Comparison of ENCODE assay signal across 9 mouse cellular contexts in genomic region chr4:136621336-136621735, GRCm38 (mm10). TPM values are rescaled to one million over a fixed set of nuclear protein-coding genes. Genes with fewer than 3 reads are reported as not detected.
DNase-seq lines count a peak whose midpoint lies in the region; ATAC-seq and TF ChIP-seq lines count a peak whose summit lies in the region.
"Had no signal": no experiment of that assay in that cellular context is flagged by ENCODE, and none has a peak within 500 bp of the region (broad histone marks: within the 10 kb centered on the region; RNA-seq: fewer than 3 reads in every experiment).

No protein-coding gene starts in this region.

- H3K9ac ChIP-seq in forebrain, embryonic 15.5 days (replicated peaks): no peak overlapping the region
- H3K9ac ChIP-seq in liver, adult 2 months (ENCODE audit: low read depth, low read length): no peak overlapping the region
- no peak overlapping the region for H3K9ac ChIP-seq in liver, embryonic 12.5 days

- peak; percentile 21 for DNase-seq in forebrain, embryonic 10.5 days (ENCODE audit: extremely low spot score, low spot score)
- DNase-seq in liver, adult 2 months (ENCODE audit: extremely low read depth, low read depth, low spot score): peak; percentile 52
- peak; percentile 35 for DNase-seq in T-cell, adult 2 months (ENCODE audit: low spot score)
- peak; percentile 63 for DNase-seq in lung, postnatal 10 days
- DNase-seq in thymus, postnatal 25 days: peak; percentile 27

- H3K4me1 ChIP-seq in forebrain, embryonic 10.5 days: peaks cover 17% of the 10 kb centered on the region
- no peaks in the 10 kb centered on the region for H3K4me1 ChIP-seq in forebrain, embryonic 15.5 days
- no peaks in the 10 kb centered on the region for H3K4me1 ChIP-seq in liver, adult 2 months (ENCODE audit: control insufficient read depth, insufficient read depth, low read length)
- no peaks in the 10 kb centered on the region for H3K4me1 ChIP-seq in liver, embryonic 12.5 days
- no peaks in the 10 kb centered on the region for H3K4me1 ChIP-seq in embryonic fibroblast, embryonic 13.5 days (ENCODE audit: control insufficient read depth, insufficient read depth, low read length)

- WGBS in forebrain, embryonic 10.5 days: 2% methylated on average over 1 of the region's 1 CpGs
- 0% methylated on average over 1 of the region's 1 CpGs for WGBS in forebrain, embryonic 15.5 days
- WGBS in liver, adult 2 months: 0% methylated on average over 1 of the region's 1 CpGs
- WGBS in liver, embryonic 12.5 days (ENCODE audit: insufficient replicate concordance): 4% methylated on average over 1 of the region's 1 CpGs

- peak; percentile 67 for TF ChIP-seq CTCF in liver, adult 2 months (IDR thresholded peaks at IDR 0.05; ENCODE audit: low read depth, low read length)
- peak; percentile 25; the same call in 1 of the 2 replicates for TF ChIP-seq CTCF in embryonic fibroblast, embryonic 13.5 days (IDR thresholded peaks at IDR 0.05; ENCODE audit: borderline replicate concordance, insufficient read depth, low read length)

- H3K36me3 ChIP-seq in forebrain, embryonic 10.5 days (replicated peaks): no peaks in the 10 kb centered on the region
- H3K36me3 ChIP-seq in forebrain, embryonic 15.5 days: no peaks in the 10 kb centered on the region
- no peaks in the 10 kb centered on the region for H3K36me3 ChIP-seq in liver, adult 2 months (ENCODE audit: control insufficient read depth, insufficient read depth, low read length)
- H3K36me3 ChIP-seq in liver, embryonic 12.5 days: no peaks in the 10 kb centered on the region

- no peaks in the 10 kb centered on the region for H3K27me3 ChIP-seq in forebrain, embryonic 10.5 days (ENCODE audit: poor library complexity, severe bottlenecking)
- H3K27me3 ChIP-seq in forebrain, embryonic 15.5 days: no peaks in the 10 kb centered on the region
- H3K27me3 ChIP-seq in liver, adult 2 months (ENCODE audit: control insufficient read depth, insufficient read depth, low read length): no peaks in the 10 kb centered on the region
- H3K27me3 ChIP-seq in liver, embryonic 12.5 days (replicated peaks): no peaks in the 10 kb centered on the region

- no peak overlapping the region for H3K27ac ChIP-seq in forebrain, embryonic 10.5 days
- H3K27ac ChIP-seq in forebrain, embryonic 15.5 days (replicated peaks): no peak overlapping the region
- H3K27ac ChIP-seq in liver, adult 2 months (replicated peaks; ENCODE audit: insufficient read depth, low read depth, low read length): no peak overlapping the region
- H3K27ac ChIP-seq in liver, embryonic 12.5 days: no peak overlapping the region
- H3K27ac ChIP-seq in embryonic fibroblast, embryonic 13.5 days (ENCODE audit: insufficient read depth, low read length): no peak overlapping the region

- no peak for TF ChIP-seq POLR2A in liver, adult 2 months (IDR thresholded peaks at IDR 0.05; ENCODE audit: extremely low read depth, insufficient read depth, low read length)
- no peak for TF ChIP-seq POLR2A in embryonic fibroblast, embryonic 13.5 days (IDR thresholded peaks at IDR 0.05; ENCODE audit: low read depth, low read length)

- no peaks in the 10 kb centered on the region for H3K9me3 ChIP-seq in forebrain, embryonic 10.5 days
- no peaks in the 10 kb centered on the region for H3K9me3 ChIP-seq in forebrain, embryonic 15.5 days
- H3K9me3 ChIP-seq in liver, embryonic 12.5 days (replicated peaks): no peaks in the 10 kb centered on the region

- H3K79me2 ChIP-seq in liver, adult 2 months (ENCODE audit: control insufficient read depth, insufficient read depth, low read length): no peaks in the 10 kb centered on the region

- no peak overlapping the region for H3K4me2 ChIP-seq in forebrain, embryonic 15.5 days (replicated peaks)
- no peak overlapping the region for H3K4me2 ChIP-seq in liver, embryonic 12.5 days

- ATAC-seq in forebrain, embryonic 15.5 days (replicated peaks): no peak
- no peak for ATAC-seq in liver, embryonic 12.5 days

- no peak overlapping the region for H3K4me3 ChIP-seq in forebrain, embryonic 10.5 days
- no peak overlapping the region for H3K4me3 ChIP-seq in forebrain, embryonic 15.5 days
- H3K4me3 ChIP-seq in liver, adult 2 months (ENCODE audit: insufficient read depth, low read depth, low read length): no peak overlapping the region
- no peak overlapping the region for H3K4me3 ChIP-seq in liver, embryonic 12.5 days
- no peak overlapping the region for H3K4me3 ChIP-seq in embryonic fibroblast, embryonic 13.5 days (ENCODE audit: insufficient read depth, low read length)

RNA-seq across cellular contexts. Expression of gene Lactbl1, which starts 1.1 kb away (rescaled TPM):
- not detected in 2 replicates for polyA plus RNA-seq in forebrain, embryonic 10.5 days (2016; fragmentation: Nextera tagmentation; extraction: Ambion mirVana)
- polyA plus RNA-seq in forebrain, embryonic 15.5 days (2015; fragmentation: Nextera tagmentation; extraction: Ambion mirVana): 0.05 TPM in 1 of 2 replicates, not detected in the other
- not detected in 2 replicates for total RNA-seq in liver, adult 2 months (2014; rRNA removed)
- polyA plus RNA-seq in liver, adult 2 months (2012; rRNA removed): not detected in 2 replicates
- not detected in 2 replicates for polyA plus RNA-seq in liver, embryonic 12.5 days (2016; fragmentation: Nextera tagmentation; extraction: Ambion mirVana)
- not detected in 2 replicates for polyA plus RNA-seq in embryonic fibroblast, embryonic 13.5 days (2011; ENCODE audit: insufficient read length, low read depth, missing spikeins)

RNA-seq across cellular contexts. Expression of gene Tex46, which starts 11.1 kb away (rescaled TPM):
- polyA plus RNA-seq in forebrain, embryonic 10.5 days (2016; fragmentation: Nextera tagmentation; extraction: Ambion mirVana): not detected in 2 replicates
- polyA plus RNA-seq in forebrain, embryonic 15.5 days (2015; fragmentation: Nextera tagmentation; extraction: Ambion mirVana): not detected in 2 replicates
- total RNA-seq in liver, adult 2 months (2014; rRNA removed): not detected in 2 replicates
- not detected in 2 replicates for polyA plus RNA-seq in liver, adult 2 months (2012; rRNA removed)
- polyA plus RNA-seq in liver, embryonic 12.5 days (2016; fragmentation: Nextera tagmentation; extraction: Ambion mirVana): not detected in 2 replicates
- polyA plus RNA-seq in embryonic fibroblast, embryonic 13.5 days (2011; ENCODE audit: insufficient read length, low read depth, missing spikeins): not detected in 2 replicates
- total RNA-seq: layer of hippocampus, postnatal 14 days had no signal

RNA-seq across cellular contexts. Expression of gene Kdm1a, which starts 18.8 kb away (rescaled TPM):
- 50.0 and 52.2 TPM in 2 replicates for polyA plus RNA-seq in forebrain, embryonic 10.5 days (2016; fragmentation: Nextera tagmentation; extraction: Ambion mirVana)
- 94.3 and 108 TPM in 2 replicates for polyA plus RNA-seq in forebrain, embryonic 15.5 days (2015; fragmentation: Nextera tagmentation; extraction: Ambion mirVana)
- 10.0 and 10.9 TPM in 2 replicates for total RNA-seq in liver, adult 2 months (2014; rRNA removed)
- 6.7 and 8.8 TPM in 2 replicates for polyA plus RNA-seq in liver, adult 2 months (2012; rRNA removed)
- polyA plus RNA-seq in liver, embryonic 12.5 days (2016; fragmentation: Nextera tagmentation; extraction: Ambion mirVana): 31.3 and 31.9 TPM in 2 replicates
- polyA plus RNA-seq in embryonic fibroblast, embryonic 13.5 days (2011; ENCODE audit: insufficient read length, low read depth, missing spikeins): 83.4 and 88.7 TPM in 2 replicates
